Mouse (Mus musculus) olfactory bulb, adult 2 months (tissue): ENCODE data around the gene Cmah. TPM values are rescaled to one million over a fixed set of nuclear protein-coding genes. Genes with fewer than 3 reads are reported as not detected.

Experiments used
- H3K27ac ChIP-seq: fragments of 200-500 bp; 2 replicates; pipeline ENCODE4 v1.5.1; 2012; ENCODE audit warnings: low read depth, low read length; ENCODE audit not compliant: insufficient read depth
- H3K4me1 ChIP-seq: fragments of 200-500 bp; 2 replicates; pipeline ENCODE4 v1.6.1; 2012; ENCODE audit warnings: low read length; ENCODE audit not compliant: control insufficient read depth, insufficient read depth
- H3K4me3 ChIP-seq: fragments of 200-500 bp; 2 replicates; pipeline ENCODE4 v1.5.1; 2012; ENCODE audit warnings: mild to moderate bottlenecking, low read depth, low read length, moderate library complexity; ENCODE audit not compliant: insufficient read depth
- CTCF ChIP-seq: fragments of 200-500 bp; IDR thresholded peaks from 2 replicates; pipeline ENCODE4 v1.5.1; 2012; ENCODE audit warnings: low read depth, mild to moderate bottlenecking, low read length, moderate library complexity; ENCODE audit not compliant: insufficient read depth
- POLR2A ChIP-seq: fragments of 200-500 bp; IDR thresholded peaks from 2 replicates; pipeline ENCODE4 v1.6.1; 2012; ENCODE audit warnings: mild to moderate bottlenecking, low read depth, low read length, moderate library complexity; ENCODE audit not compliant: insufficient read depth
- WGBS: fragments of 180-500 bp; shearing (Covaris S2); methylation state at CpG from one replicate; pipeline ENCODE4 v1.1.7; 2018; 5-methylcytosine and 5-hydroxymethylcytosine counted together
- polyA plus RNA-seq: library from polyadenylated mRNA; stranded (reverse); fragments of >200 nt; gene quantifications from 2 replicates; pipeline ENCODE4 v1.2.4, GENCODE M21; 2012; ENCODE audit warnings: low replicate concordance; ENCODE audit not compliant: missing spikeins, insufficient read depth, insufficient read length

The Cmah gene
- polyA plus RNA-seq, 1 experiment = not detected

GRCm38 (mm10) chr13:24505812-24506211, 178.6 kb downstream of the Cmah start:
- Histone ChIP-seq H3K4me3 (no peak overlapping the region), H3K27ac (no peak overlapping the region), H3K4me1 (peaks cover 2% of the 10 kb centered on the region)
- TF ChIP-seq POLR2A = no peak
- TF ChIP-seq CTCF = no peak
- 89% methylated on average over 5 of the region's 5 CpGs for WGBS

DNA sequence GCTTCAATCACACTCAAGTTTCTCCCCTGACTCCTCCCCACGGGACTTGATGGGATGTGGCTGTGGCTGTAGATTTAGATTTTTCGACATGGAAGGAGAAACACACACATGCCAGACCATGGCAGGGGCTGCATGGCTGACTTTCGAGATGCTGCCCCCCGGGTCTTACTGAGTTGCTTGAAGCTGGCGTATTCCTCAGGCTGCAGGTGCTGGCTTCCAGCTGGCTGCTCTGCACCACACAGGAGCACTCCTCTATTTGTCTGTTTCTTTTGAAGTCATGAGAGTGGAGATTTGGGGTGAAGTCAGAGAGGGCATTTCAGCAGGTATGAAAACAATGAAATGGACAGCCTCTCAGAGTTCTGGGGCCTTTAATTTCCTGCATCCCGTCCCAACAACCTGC, 180.0 kb downstream of the Cmah start:
- Histone ChIP-seq H3K4me3 (no peak overlapping the region), H3K4me1 (peaks cover 2% of the 10 kb centered on the region), H3K27ac (no peak overlapping the region)
- 85% methylated on average over 6 of the region's 6 CpGs for WGBS
- no peak for TF ChIP-seq CTCF
- no peak for TF ChIP-seq POLR2A

DNA sequence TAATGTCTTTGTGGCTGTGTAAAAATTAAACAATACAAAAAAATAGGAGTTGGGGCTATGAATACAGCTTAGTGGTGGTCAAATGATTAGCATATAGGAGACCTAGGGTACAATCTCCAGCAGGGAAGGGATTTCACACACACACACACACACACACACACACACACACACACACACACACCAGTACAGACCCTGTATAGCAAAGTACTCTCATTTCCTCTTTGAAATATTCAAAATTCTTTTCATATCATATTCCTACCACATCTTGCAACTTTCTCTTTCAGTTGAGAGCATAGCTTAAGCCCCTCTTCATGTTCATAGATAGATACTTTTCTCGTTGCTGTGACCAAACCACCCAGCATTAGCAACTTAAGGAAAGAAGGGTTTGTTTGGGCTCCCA, 181.7 kb downstream of the Cmah start:
- no peak overlapping the region for H3K4me3 ChIP-seq
- H3K4me1 ChIP-seq = peaks cover 2% of the 10 kb centered on the region
- no peak overlapping the region for H3K27ac ChIP-seq
- TF ChIP-seq CTCF = no peak
- TF ChIP-seq POLR2A = no peak
- WGBS = 48% methylated on average over 1 of the region's 1 CpGs

DNA sequence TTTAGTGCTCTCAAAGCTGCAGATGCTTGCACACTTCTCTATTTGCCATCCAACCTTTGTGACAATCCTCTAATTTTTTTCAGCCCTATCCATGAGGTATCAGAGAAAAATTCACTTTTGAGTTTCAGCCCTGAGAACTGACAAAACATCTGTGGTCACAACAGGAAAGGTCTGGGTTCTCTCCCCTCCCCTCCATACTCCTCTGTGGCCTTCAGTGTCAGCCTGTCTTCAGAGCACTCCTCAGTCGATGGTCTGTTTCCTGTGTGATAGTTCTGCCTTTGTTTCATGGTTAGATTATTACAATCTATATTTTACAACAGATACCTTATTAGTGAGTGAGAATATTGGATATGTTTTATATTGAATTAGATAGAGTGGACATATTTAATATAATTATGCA, 184.2 kb downstream of the Cmah start:
- 85% methylated on average over 1 of the region's 1 CpGs for WGBS
- TF ChIP-seq POLR2A (no peak), CTCF (no peak)
- Histone ChIP-seq H3K27ac (no peak overlapping the region), H3K4me1 (peaks cover 2% of the 10 kb centered on the region), H3K4me3 (no peak overlapping the region)

- 87% methylated on average over 14 of the region's 14 CpGs for WGBS
- H3K4me1 ChIP-seq = peaks cover 2% of the 10 kb centered on the region
- H3K27ac ChIP-seq = no peak overlapping the region
- TF ChIP-seq CTCF = no peak
- no peak for TF ChIP-seq POLR2A
- no peak overlapping the region for H3K4me3 ChIP-seq
Observed at GRCm38 (mm10) chr13:24511932-24512520, 184.8 kb downstream of the Cmah start.

DNA sequence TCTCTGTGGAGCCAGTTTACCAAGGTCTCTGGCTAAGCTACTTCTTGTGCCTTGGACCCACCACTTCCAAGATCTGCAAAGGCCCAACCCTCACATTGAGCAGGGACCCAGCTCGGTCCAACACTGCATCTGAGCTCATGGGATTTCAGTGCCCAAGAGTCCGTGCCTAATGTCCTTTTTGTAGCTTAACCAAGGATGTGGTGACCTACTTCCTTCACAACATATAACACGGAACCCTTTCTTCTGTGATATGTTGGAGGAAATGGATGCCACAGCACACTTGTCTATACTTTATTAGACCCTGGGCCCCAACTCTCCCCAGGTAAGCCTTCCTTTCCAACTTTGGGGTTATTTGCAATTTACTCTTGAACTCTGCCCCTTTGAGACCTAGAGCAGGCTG, 186.5 kb downstream of the Cmah start:
- TF ChIP-seq POLR2A = no peak
- TF ChIP-seq CTCF = no peak
- 87% methylated on average over 3 of the region's 3 CpGs for WGBS
- Histone ChIP-seq H3K4me1 (peaks cover 2% of the 10 kb centered on the region), H3K4me3 (no peak overlapping the region), H3K27ac (no peak overlapping the region)

DNA sequence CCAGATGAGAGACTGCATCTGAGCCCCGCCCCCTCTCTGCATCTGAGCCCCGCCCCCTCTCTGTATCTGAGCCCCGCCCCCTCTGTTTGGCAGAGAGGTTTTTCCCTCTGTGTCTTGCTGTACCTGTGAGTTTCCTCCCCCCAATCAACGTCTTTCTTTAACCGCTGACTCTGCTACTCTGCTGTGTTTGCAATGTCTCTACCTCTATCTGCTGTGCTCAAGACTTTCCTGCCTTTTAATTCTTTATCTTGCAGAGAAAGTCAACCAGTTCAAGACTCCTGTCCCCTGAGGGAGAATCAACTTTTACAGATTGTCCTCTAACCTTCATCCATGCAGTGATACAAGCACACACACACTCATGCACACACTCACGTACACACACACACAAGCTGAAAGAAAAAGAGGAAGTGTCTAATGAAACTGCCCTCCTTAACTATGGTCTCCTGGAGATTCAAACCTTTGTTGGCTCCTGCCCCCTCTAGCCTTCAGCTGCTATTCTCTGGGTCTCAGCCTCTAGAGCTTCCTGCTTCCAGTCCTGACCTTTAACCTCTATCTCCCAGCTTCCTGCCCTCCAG, 188.0 kb downstream of the Cmah start:
- Histone ChIP-seq H3K4me1 (no peaks in the 10 kb centered on the region), H3K4me3 (no peak overlapping the region), H3K27ac (no peak overlapping the region)
- WGBS = 64% methylated on average over 6 of the region's 6 CpGs
- TF ChIP-seq CTCF = no peak

GRCm38 (mm10) chr13:24517757-24518156, 190.6 kb downstream of the Cmah start:
- 66% methylated on average over 2 of the region's 2 CpGs for WGBS
- peaks cover 9% of the 10 kb centered on the region for H3K4me1 ChIP-seq
- TF ChIP-seq POLR2A (no peak), CTCF (no peak)

GRCm38 (mm10) chr13:24518887-24519286, 191.7 kb downstream of the Cmah start:
- peaks cover 11% of the 10 kb centered on the region for H3K4me1 ChIP-seq
- H3K4me3 ChIP-seq = no peak overlapping the region
- H3K27ac ChIP-seq = no peak overlapping the region
- 48% methylated on average over 6 of the region's 6 CpGs for WGBS
- no peak for TF ChIP-seq CTCF
- TF ChIP-seq POLR2A = no peak

More at GRCm38 (mm10) chr13:24517757-24518156, 190.6 kb downstream of the Cmah start:
- Histone ChIP-seq H3K4me3 (no peak overlapping the region), H3K27ac (no peak overlapping the region)
